Mouse (Mus musculus): Measurements from ENCODE around the gene Gclm. TPM values are rescaled to one million over a fixed set of nuclear protein-coding genes. Genes with fewer than 3 reads are reported as not detected.
"Not testable (repeated sequence)": the region's sequence is repeated elsewhere in the genome, so short reads cannot be mapped to it uniquely, and the experiment has no call there.

The Gclm gene
- polyA plus RNA-seq (2015; fragmentation: Nextera tagmentation; extraction: Ambion mirVana) = 53.6 and 63.7 TPM in 2 replicates

DNA sequence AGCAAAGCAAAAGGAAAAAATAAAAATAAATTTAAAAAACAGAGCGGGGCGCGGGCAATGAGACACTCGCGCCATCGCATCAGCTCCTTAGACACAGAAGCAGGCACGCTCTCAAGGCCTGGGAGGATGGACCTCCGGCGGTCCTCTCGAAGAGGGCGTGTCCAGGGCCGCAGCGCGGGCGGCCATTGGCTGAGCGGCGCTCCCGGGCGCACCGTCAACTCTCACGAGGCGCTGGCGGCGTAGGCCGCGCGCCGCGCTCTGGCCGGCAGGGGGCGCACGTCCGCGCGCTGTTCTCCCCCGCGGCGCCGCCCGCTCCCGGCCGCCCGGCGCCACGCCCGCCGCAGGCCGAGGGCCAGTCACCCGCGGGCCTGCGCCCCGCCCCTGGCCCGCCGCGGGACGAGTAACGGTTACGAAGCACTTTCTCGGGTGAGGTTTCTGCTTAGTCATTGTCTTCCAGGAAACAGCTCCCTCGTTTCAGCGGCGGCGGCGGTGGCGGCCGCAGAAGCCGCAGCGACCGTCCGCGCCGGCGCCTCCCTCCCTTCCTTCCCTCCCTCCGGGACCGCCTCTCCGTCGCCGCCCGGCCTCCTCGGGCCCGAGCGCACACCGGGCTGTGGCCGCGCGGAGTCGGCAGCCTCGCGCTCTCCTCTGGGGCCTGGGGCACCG, at the start of gene Gclm:
TSS of gene Gclm (plus strand) at position 343 of the 663 bp plus-strand sequence.
- DNase-seq (ENCODE audit: low spot score) = peak; percentile 94

DNA sequence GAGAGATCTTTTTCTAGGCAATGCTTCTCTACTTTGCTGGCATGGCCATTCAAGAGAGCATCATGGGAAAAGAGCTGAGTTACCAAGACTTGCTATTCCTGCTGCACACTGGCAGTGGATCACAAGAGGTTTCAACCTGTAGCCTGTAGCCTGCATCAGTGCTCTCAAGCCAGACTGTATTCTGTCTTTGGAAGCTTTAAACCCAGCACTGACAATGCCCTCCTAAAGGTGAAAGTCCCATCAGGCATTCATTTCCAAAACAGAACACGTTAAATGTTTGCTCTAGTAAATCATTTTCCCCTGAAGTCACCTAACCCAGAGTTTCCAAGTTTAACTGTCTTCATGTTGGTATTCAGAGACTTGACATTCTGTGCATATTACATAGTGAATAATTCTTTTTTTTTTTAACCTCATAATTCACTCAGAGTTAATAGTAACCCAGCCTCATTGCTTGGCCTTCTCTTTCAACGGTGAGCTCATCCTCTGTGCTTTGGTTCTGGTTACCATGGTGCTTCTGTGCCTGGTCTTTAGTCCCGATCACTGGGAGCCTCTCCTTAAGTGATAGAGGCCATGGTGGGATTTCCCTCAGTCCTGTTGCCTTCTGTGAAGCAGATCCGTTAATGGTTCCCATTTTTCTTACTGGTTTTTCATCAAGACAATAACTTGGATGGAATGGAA, 48.6 kb upstream of the Gclm start:
- DNase-seq (ENCODE audit: low spot score) = no peak

DNA sequence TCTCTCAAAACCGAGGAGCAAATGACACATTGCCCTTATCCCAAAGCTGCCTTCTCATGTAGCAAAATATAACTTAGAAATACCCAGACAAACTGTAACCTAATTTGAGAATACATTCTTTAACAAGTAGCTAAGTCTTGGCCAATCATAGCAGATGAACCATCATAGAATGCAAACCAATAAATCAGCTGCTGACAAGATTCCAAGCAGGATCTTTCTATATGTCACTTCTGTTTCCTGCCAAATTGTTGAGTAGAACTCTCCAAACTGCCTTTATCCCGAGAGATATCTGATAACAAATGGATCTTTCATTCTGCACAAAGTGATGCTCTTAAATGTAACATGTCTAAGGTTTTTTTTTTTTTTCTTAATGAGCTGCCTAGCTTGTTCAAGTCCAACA, 46.8 kb upstream of the Gclm start:
- no peak for DNase-seq (ENCODE audit: low spot score)

DNA sequence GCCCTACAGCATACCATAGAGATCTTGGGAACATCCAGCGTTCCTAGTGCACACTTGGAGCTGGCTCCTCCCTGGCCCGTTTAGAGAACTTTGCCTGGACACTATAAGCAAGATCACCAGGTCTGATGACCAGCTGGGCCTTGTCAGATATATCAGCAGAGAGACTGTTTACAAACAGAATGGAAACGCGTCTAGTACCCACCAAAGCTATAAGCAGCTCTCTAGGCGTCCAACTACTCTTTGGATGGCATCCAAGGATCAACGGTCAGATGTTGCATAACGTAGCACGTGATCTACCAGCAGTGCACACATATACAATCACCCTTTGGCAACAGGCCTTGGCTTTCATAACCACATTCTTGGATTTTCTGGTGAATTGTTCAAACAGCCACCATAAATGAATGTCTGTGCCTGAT, 46.4 kb upstream of the Gclm start:
- no peak for DNase-seq (ENCODE audit: low spot score)

DNA sequence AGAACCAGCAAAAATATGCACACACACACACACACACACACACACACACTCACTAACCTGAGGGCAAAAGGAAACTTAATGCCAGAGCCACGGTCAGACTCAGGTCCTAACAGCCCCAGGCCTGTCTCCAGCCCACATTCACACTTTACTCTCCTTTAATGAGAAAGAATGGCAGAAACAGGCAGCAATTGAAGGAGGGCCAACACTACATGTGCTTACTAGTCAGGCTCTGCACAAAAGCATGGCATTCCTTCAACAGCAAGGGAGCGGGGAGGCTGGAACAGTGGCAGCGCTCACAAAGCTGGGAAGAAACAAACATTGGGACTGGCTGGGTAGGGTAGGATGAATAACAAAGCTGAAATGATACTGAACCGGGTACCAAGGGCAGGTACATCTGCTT, 45.8 kb upstream of the Gclm start:
- DNase-seq (ENCODE audit: low spot score) = no peak

DNA sequence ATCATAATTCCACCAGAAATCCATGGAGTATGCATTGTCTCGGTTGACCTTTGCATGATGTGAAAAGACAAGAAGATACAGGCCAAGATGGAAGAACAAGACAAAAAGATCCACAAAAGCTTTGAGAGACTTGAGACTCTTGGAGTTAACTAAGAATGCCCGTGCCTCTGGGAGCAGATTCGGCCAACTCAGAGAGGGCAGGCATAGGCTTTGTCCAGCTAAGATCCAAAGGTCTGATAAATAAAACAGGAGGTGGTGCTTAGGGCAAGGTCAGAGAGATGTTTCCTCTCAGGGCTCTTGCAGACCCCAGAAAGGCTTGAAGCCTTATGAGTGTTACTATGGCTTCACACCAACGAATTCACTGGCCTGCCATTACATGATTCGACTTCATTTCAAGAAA, 45.3 kb upstream of the Gclm start:
- no peak for DNase-seq (ENCODE audit: low spot score)

DNA sequence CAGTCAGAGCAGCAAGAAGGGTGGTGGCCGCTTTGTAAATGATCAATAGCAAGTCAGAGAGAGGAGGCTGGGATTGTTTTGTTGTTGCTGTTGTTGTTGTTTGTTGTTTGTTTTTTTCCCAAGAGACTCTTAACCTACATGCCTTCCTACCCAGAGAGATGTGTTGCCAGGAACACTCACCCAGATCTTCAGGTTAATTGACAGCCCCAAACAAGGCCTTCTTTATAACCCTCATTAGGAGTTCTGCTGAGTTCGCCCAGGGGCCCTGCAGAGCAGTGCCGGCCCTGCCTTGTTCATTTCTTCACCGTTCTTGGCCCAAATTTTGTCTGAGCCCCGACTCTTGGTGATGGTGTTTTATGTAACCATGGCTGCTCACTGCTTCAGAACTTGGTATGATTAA, 44.9 kb upstream of the Gclm start:
- no peak for DNase-seq (ENCODE audit: low spot score)

DNA sequence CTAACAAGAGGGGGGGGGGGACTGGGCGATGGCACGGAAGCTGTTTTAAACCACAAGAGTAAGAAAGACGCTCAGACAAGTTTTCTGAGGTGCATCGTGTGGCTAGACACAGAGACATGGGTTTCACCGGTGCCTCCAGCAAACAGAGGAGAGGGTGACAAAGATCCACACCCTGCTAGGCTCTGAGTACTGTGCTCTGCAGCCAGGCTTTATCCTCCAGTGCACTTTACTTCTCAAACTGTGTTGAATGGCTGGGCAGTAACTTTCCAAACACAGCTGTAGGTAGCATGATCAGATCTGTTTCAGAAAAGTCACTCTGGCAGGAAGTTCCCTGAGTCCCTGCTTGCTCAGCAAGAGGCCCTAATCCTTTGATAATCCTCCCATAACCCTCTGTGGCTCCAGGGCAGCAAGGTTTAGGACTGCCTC, 43.0 kb upstream of the Gclm start:
- peak; percentile 69 for DNase-seq (ENCODE audit: low spot score)

DNA sequence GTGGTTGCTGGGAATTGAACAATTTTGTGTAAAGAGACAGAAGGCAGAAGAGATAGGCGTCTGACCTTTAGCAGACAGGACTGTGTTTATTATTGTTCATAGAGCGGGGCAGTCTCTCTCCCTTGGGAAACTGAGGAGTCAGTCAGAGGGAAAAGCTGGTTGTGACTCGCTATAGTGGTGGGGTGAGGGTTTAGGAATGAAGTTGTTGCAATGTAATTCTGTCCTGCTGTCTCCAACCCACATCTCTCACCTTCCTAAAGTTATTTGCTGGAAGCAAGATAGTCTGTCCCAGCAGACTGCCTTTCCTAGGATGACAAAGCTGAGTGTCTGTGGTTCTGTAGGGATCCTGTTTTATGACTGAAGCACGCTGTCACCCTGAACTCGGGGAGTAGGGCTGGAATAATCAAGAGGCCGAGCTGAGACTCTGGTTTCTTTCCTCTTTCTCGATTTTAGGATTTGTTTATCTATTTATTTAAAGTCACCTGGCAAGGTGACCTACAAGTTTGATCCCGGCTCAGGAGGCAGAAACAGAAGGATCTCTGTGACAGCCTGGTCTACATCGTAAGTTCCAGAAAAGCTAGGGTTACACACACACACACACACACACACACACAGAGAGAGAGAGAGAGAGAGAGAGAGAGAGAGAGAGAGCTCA, 41.6 kb upstream of the Gclm start:
- no peak for DNase-seq (ENCODE audit: low spot score)

DNA sequence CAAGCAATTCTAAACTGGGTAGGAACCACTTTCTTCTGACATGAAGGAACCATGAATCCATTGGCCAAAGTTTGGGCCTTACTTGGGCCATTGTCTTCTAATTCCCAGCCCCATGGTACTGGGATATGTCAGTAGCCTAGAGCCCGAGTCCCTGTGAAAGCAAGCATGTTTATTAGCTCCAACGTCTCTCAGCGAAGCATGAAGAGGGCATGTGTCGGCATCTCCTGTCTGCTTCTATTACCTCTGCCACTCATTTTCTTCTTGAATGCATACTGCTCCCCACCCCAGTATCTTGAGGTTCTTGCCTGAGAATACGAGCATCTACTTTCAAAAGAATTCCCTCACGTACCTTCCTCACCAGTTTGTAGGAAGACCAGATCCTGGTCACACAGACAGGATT, 39.6 kb upstream of the Gclm start:
- no peak for DNase-seq (ENCODE audit: low spot score)

DNA sequence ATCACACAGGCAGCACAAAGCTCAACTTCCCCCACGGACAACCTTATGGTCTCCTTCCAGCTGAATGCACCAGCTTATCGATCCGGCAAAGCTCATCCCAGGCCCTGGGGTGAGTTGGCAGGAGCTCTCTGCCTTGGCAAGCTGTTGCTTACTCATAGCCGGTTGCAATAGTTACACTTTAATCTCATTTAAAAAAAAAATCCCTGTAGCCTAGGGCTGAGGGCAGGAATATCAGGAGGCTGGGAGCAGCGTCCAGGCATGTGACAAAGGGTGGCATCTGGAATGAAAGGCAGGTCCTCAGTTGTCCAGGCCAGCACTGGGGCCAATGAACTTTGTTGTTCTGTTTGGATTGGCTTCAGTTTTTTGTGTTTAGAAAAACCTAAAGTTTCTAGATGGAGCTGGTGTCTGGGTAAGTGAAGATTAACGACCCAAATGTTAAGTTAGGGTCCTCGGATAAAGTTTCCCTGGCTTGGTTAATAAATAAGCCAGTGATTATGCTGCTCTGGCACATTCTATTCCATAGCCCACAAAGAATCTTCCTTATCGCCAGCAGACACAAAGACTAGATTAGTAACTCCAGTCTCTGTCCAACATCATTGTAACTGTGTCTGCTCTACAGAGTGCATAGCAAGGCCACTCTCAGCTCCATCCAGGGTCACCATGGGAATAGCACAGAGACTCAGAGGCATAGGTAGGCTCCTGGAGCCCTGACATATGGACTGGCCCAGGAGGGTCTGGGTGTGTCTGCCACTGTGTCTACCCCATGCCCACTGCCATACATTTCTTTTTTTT, 38.9 kb upstream of the Gclm start:
- DNase-seq (ENCODE audit: low spot score) = no peak

DNA sequence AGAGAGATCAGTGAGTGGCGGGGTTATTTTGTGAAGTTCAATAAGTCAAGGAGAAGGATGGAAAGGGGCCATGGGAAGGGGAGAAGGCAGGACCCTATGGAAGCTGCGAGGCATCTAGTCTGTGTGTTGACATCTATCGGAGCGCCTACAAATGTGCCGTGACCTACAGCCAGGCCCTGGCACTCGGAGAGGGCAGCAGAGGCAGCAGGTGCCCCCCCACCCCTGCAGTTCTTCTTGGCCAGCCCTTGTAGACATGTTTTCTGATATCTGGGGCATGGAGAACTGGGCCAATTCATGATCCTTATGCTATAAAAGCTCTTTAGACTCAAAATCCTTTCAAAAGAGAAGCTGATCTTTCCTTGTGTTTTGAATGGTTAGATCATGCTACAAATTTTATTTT, 37.6 kb upstream of the Gclm start:
- no peak for DNase-seq (ENCODE audit: low spot score)

DNA sequence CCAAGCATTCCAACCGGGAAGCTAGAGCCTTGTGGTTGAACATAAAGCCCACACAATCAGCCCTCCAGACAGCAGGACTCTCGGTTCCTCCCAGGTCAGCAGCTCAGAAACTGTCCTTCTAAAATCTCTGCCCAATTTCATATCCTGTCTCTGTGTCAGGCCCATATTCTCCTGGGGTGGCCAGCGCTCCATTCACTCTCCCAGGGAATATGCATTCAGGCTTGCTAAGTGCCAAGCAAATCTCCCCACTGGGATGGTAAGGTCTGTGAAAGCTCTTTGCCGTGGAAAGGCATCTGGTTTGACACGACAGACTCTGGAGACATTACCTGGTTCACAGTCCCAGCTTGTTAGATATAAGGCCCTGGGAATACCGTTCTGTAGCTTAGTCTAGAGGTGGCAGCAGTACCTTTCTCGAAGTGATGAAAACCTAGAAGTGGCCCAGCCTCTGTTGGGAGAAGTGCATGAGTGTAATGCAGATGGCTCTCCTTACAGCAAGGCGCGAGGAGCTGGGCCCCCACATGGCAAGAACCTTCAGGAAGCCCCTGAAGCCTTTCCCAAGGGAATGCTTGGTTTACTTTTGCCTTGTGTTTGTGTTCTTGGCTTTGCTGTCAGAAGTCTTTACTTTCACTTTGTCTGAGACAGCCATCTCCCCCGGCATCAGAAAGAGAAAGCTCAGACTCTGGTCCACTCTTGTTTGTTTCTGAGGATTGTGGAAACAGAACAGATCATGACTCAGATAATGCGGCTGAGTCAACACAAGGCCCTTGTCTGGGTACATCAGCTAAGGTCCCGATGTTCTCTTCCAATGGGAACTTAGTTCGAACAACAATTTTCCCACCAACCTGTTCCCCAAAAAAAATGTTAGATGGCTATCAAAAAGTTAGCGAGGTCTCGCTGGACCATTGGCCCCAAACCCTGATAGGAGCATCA, 36.8 kb upstream of the Gclm start:
- DNase-seq (ENCODE audit: low spot score) = no peak

DNA sequence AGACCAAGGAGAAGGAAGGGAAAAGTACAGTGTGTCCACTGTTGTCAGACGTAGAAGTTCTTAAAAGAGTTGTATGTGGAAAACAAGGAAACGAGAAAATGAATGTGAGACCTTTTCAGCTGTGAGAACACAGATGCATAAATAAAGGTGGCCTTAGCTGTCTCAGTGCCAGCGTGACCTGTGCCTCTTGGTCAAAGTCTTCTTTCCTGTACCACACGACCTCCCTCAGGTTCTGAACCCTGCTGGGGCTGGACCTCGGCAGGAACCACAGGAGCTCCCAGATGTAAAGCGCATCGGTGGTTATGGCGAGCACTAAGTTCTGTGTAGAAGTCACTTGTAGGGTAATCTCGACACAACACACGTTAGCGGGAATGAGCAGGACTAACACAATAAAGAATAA, 35.8 kb upstream of the Gclm start:
- no peak for DNase-seq (ENCODE audit: low spot score)

DNA sequence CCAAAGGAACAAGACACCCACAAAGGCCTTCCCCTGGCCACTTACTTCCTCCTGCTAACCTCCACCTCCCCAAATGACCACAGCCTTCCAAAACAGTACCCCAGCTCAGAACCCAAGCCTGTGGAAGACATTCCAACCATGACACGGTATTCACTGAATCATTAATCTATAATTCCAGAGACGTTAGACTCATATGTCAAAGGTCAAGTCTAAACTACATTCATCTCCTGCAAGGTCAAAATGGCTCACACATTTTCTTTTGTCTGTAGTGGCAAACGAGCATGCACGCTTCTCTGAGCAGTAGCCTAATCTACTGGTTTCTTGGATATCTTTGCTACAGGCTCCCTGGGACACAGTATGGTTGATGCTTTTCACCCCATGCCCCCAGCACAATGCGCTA, 34.9 kb upstream of the Gclm start:
- no peak for DNase-seq (ENCODE audit: low spot score)

DNA sequence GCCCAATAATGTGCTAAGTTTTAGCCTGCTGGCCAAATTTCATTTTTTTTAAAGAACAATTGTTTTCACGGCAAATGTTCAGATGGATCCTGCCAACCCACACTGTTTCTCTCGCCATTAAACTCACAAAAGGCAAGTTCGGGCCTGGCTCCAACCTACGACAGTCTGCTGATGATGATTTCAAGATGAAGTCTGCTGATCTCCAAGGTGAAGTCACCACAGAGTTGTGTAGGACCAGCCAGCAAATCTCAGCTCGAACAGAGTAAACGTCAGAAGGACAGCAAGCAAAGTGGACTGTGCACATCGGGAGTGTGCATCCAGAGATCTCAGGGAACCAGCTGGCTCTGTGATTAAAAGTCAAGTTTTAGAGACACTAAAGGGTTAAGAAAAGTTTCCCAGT, 34.5 kb upstream of the Gclm start:
- no peak for DNase-seq (ENCODE audit: low spot score)

DNA sequence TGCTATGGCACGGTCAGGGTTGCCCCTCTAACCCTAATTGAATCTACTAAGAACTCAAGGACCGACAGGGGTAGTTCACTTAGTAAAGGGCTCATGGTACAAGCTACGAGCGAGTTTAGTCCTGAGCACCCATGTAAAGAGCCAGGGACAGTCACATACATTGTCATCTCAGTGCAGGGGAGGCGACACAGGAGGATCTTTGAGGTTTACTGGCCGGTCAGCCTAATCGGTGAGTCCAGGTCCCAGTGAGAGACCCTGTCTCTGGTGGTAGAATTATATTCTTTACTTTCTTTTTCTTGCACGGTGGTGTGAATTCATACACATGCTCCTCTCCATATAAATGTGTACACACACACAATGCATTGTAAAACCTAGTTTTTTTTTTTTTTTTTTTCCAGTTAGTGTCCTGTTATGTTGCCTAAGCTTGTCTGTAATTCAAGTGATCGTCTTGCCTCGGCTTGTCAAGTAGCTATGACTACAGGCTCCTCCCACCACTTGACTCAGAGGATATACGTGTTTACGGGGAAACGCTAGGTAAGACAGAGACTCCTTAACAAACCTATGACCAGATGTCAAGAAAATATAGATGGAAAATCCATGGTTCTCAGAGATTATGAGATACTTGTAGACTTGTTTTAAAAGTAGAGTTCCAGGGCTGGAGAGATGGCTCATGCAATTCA, 33.8 kb upstream of the Gclm start:
- no peak for DNase-seq (ENCODE audit: low spot score)

DNA sequence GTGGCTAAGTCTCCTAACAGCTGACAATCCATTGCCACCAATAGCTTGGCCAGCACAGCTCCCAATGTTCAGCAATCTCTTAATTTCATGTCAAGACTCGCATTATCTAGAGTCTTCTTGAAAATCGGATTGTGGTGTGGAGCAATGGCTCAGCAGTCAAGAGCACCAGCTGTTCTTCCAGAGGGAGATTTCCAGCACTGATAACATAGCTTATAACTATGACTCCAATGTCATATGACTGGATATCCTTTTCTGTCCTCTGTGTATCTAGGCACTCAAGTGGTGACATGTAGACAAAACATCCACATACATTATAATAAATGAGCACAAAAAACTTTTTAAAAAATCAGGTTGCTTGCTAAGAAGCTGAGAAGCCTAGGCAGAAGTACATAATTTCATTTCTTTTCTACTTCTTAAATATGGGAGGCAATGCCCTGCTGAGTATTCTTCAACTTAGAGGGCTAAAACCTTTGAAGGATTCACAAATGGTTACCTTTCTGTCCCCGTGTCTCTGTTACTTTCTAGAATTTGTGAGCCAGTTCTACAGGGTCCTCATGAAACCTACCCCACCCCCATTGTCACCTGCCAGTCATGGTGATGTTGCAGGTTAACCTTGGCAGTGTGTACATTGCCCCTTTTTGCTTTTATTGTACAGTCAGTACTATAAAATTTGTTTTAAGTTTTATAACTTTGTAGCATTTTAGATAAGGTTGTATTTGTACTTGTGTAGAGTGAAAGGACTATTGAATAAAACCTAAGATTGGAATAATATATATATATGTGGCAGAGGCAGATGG, 23.9 kb upstream of the Gclm start:
- no peak for DNase-seq (ENCODE audit: low spot score)

DNA sequence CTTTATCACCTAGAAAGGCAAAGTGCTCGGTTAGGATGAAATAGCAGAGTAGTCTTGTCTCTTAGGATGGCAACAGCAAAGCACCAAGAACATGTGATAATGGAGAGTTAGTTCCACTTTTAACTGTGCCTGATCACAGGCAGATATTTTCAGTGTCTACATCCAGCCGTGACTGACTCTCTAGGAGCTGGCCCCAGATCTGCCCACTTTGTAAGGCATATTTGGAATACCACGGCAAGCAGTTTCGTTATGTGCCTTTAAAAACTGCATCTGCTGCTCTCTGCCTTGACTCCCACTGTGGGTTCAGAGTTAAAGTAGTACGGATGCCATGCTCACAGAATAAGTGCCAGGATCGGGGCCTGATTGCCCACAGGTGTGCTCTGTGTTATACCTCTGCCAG, 18.4 kb upstream of the Gclm start:
- DNase-seq (ENCODE audit: low spot score) = not testable (repeated sequence)

All from thymus, postnatal 0 days (tissue).